12 mouse cellular contexts compared by ENCODE assay signal in genomic region chr7:16729563-16729962, GRCm38 (mm10). TPM values are rescaled to one million over a fixed set of nuclear protein-coding genes. Genes with fewer than 3 reads are reported as not detected.
DNase-seq lines count a peak whose midpoint lies in the region; ATAC-seq lines count a peak whose summit lies in the region.
"Not testable (repeated sequence)": the region's sequence is repeated elsewhere in the genome, so short reads cannot be mapped to it uniquely, and the experiment has no call there.
"Had no signal": no experiment of that assay in that cellular context is flagged by ENCODE, and none has a peak within 500 bp of the region (broad histone marks: within the 10 kb centered on the region; RNA-seq: fewer than 3 reads in every experiment).

No protein-coding gene starts in this region.

- peak; percentile 45 for DNase-seq in CD4-positive helper T cell, adult 2 months (ENCODE audit: low read depth, low spot score)
- peak; percentile 63 for DNase-seq in brain, adult 2 months (ENCODE audit: low read depth, low spot score)
- DNase-seq in heart, postnatal 4 days = peak; percentile 49
- DNase-seq in kidney, adult 9 months = peak; percentile 43
- peak; percentile 46 for DNase-seq in liver
- peak; percentile 49 to 57 for DNase-seq in lung, postnatal 4 days
- peak; percentile 51 for DNase-seq in retina, embryonic 14.5 days (ENCODE audit: low spot score)

- not testable (repeated sequence) for H3K36me3 ChIP-seq in forebrain, embryonic 13.5 days (ENCODE audit: poor library complexity, severe bottlenecking)

- H3K27ac ChIP-seq in forebrain, embryonic 13.5 days = not testable (repeated sequence)

- not testable (repeated sequence) for ATAC-seq in forebrain, embryonic 13.5 days

- not testable (repeated sequence) for H3K27me3 ChIP-seq in forebrain, embryonic 13.5 days

- not testable (repeated sequence) for H3K9me3 ChIP-seq in forebrain, embryonic 13.5 days (replicated peaks)

- H3K9ac ChIP-seq in forebrain, embryonic 13.5 days = not testable (repeated sequence)

- not testable (repeated sequence) for H3K4me1 ChIP-seq in forebrain, embryonic 13.5 days

- not testable (repeated sequence) for H3K4me3 ChIP-seq in forebrain, embryonic 13.5 days

- H3K4me2 ChIP-seq in forebrain, embryonic 13.5 days = peak overlapping the region; percentile 20; the same call in 1 of the 2 replicates

- 6% methylated on average over 7 of the region's 7 CpGs for WGBS in forebrain, embryonic 13.5 days

RNA-seq across cellular contexts. Expression of gene Ceacam9, which starts 7.8 kb away (rescaled TPM):
- not detected in 2 replicates for polyA plus RNA-seq in forebrain, embryonic 13.5 days (2015; fragmentation: Nextera tagmentation; extraction: Ambion mirVana)
- total RNA-seq in heart, postnatal 4 days (2021) = not detected
- total RNA-seq: heart, adult 8-10 months; layer of hippocampus, postnatal 14 days; megakaryocyte-erythroid progenitor cell, adult 5-6 weeks had no signal
- polyA plus RNA-seq: cerebellum, adult 2 months had no signal

RNA-seq across cellular contexts. Expression of gene Ap2s1, which starts 8.6 kb away (rescaled TPM):
- 328 and 333 TPM in 2 replicates for polyA plus RNA-seq in forebrain, embryonic 13.5 days (2015; fragmentation: Nextera tagmentation; extraction: Ambion mirVana)
- total RNA-seq in heart, postnatal 4 days (2021) = 100 to 1,000 TPM; 127 to 129 TPM

RNA-seq across cellular contexts. Expression of gene Slc1a5, which starts 51.6 kb away (rescaled TPM):
- polyA plus RNA-seq in forebrain, embryonic 13.5 days (2015; fragmentation: Nextera tagmentation; extraction: Ambion mirVana) = 16.0 and 17.1 TPM in 2 replicates
- total RNA-seq in heart, postnatal 4 days (2021) = 10 to 100 TPM; 28.4 to 28.7 TPM

RNA-seq across cellular contexts. Expression of gene Ceacam15, which starts 54.1 kb away (rescaled TPM):
- polyA plus RNA-seq in forebrain, embryonic 13.5 days (2015; fragmentation: Nextera tagmentation; extraction: Ambion mirVana) = not detected in 2 replicates
- total RNA-seq in heart, postnatal 4 days (2021) = under 1 TPM; 0.38 to 0.64 TPM
- total RNA-seq: heart, adult 8-10 months; layer of hippocampus, postnatal 14 days; megakaryocyte-erythroid progenitor cell, adult 5-6 weeks had no signal
- polyA plus RNA-seq: cerebellum, adult 2 months had no signal
